Mouse (Mus musculus): ENCODE measurements around the gene Mfap1b.
"Not testable (repeated sequence)": the region's sequence is repeated elsewhere in the genome, so short reads cannot be mapped to it uniquely, and the experiment has no call there.

The Mfap1b gene

GRCm38 (mm10) chr2:121473301-121474179, at the start of gene Mfap1b:
Gene Mfap1b, minus strand, starts transcription at chr2:121474067.
- peak; percentile 85 for DNase-seq (ENCODE audit: low spot score)

GRCm38 (mm10) chr2:121522830-121523229, 49.0 kb upstream of the Mfap1b start:
- DNase-seq (ENCODE audit: low spot score): not testable (repeated sequence)

DNA sequence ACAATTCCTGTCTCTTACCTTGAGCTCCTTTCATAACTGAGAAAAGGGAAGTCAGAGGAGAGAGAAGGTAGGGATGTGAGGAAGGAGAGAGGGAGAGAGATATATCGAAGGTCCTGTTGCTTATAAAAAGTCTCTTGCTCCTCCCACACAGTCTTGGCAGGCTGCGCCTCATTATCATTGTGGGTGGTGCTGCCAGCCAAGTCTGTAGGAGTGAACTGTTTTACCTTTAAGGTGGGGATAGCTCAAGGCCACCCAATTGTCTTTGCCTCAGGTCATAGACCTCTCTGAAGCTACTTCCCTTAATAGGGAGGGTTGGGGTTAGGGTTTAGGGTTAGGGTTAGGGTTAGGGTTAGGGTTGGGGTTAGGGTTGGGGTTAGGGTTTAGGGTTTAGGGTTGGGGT, 48.1 kb upstream of the Mfap1b start:
- DNase-seq (ENCODE audit: low spot score): no peak

DNA sequence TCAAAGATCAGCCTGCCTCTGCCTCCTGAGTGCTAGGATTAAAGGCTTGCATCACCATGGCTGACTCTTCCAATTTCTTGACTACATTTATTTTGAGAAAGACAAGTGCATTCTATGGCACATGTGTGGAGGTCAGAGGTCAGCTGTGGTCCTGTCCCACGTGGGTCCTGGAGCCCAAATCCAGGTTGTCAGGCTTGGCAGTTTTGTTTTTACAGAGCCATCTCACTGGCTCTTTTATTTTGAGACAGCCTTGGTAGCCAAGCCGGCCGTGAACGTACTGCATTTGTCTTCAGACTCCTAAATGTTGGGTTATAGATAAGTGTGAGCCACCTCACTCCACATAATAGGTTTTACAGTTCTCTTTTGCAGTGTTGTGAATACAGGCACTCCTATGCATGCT, 44.8 kb upstream of the Mfap1b start:
- not testable (repeated sequence) for DNase-seq (ENCODE audit: low spot score)

DNA sequence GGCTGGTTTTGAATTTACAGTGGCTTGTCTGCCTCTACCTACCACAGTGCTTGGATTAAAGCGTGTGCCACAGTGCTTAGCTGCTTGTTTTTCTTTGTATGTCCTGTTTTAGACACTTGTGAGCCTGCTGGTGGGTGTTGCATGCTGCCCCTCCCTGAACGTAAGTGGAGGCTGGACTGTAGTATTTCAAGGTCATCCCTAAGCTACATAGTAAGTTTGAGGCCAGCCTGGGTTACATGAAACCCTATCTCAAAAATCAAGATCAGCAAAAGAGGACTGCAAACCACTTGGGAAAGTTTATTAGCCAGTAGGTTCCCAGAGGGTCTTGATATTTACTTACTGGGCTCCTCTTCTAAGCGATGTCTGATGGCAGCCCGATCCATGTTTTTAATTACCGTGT, 44.2 kb upstream of the Mfap1b start:
- no peak for DNase-seq (ENCODE audit: low spot score)

DNA sequence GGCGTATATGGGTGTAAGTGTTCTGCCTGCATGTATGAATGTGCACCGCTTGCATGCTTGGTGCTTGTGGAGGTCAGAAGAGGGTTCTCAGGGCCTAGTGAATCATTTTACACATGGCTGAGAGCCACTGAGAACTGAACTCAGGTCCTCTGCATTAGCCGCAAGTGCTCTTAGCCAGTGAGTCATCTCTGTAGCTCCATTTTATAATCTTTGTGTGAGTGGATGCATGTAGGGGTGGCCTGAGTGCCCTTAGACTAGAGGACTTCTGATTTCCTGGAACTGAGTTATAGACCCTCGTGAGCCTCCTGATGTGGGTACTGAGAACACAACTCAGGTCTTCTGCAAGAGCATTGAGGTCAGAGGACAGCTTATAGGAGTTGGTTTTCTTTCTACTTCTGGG, 40.3 kb upstream of the Mfap1b start:
- no peak for DNase-seq (ENCODE audit: low spot score)

- DNase-seq (ENCODE audit: low spot score): not testable (repeated sequence)
Observed at GRCm38 (mm10) chr2:121512991-121513765, 39.3 kb upstream of the Mfap1b start.

DNA sequence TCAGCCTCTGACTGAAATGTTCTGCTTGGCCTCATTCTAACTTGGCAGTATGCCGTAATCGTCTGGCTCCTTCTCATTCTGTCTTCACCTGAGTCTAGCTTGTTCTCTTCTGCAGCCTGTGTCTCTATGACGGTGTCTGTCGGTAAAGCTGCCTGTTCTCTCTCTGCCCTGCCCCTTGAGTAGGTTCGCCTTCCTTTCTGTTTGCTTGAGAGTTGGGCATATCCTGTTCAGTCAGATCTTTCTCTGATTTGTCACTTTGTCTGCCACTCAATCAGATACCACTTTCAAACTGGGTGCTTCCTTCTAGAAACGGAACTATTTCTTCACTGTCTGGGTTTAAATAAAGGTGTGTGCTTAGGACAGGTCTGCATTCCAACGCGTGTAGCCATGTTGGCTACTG, 37.5 kb upstream of the Mfap1b start:
- DNase-seq (ENCODE audit: low spot score): no peak

DNA sequence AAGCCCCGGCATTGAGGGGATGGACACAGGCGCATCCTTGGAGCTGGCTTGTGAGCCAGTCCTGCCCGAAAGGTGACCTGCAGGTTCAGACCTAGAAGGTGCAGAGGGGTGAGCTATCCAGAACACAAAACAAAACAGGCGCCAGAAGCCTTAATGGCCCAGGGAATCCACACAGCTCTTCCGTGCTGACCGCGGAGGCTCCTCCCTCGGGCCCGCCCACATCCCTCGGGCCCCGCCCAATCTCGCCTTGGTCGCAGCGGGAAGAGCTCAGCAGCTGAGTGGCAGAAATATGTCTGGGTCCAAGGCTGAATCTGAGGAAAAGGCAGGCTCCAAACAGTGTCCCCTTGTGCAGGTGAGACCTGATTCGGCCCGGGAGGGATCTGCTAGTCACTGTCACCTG, 35.7 kb upstream of the Mfap1b start:
- peak; percentile 62 for DNase-seq (ENCODE audit: low spot score)

DNA sequence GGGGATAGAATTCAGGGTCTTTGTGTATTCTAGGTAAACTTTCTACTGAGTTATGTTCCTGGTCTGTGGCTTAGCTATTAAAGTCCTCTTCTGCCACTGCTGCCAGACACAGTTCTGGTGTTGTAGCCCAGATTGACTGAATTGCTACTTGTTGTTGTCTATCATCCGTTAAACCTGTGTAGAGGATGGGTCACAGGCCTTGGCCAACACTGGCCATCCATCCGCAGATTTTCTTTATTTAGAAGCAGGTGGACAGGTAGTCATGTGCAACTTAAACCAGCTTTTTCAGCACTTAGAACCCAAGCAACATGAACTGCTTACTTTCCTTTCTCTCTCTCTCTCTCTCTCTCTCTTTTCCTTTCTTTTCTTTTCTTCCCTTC, 34.1 kb upstream of the Mfap1b start:
- DNase-seq (ENCODE audit: low spot score): no peak

DNA sequence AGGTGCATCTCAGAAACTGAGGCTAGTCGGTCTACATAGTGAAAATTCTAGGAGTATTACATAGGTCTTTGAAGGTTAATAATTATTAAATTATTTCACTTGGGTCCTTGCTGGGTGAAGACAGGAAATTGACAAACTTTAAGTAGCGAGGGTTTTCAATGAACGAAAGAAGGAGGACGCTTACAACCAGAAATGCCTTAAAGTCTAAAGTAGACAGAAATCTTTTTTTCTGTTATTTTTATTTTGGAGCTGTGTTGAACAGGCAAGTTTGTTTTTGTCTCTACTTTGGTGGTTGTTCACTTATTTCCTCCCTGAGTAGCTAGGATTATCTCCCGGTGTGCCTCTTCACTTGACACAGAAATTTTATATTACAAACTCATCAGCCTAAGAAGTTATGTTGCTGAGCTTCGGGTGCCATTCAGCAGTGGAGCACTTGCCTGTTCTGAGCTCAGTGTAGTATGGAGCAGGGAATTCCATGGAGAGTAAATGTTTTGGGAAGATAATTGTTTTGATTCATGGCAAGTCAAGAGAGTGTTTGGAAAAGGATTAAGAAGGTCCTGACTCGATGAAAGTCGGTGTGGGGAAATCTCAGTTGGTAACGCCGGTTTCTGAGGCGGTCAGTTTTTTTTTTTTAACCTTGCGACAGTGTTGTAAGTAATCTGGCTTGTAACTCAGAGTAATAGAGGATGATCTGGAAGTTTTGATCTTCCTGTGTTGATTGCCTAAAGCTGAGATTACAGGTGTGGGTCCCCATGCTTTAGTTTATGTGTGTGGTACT, 33.5 kb upstream of the Mfap1b start:
- DNase-seq (ENCODE audit: low spot score): peak; percentile 22

- peak; percentile 89 for DNase-seq (ENCODE audit: low spot score)
Observed at GRCm38 (mm10) chr2:121505942-121506882, 32.3 kb upstream of the Mfap1b start, which contains the start of the genes Mfap1a and Wdr76. Gene Mfap1a, minus strand, starts transcription at chr2:121506665. Gene Wdr76, plus strand, starts transcription at chr2:121506723.

- DNase-seq (ENCODE audit: low spot score): not testable (repeated sequence)
Observed at GRCm38 (mm10) chr2:121501550-121501949, 27.7 kb upstream of the Mfap1b start.

DNA sequence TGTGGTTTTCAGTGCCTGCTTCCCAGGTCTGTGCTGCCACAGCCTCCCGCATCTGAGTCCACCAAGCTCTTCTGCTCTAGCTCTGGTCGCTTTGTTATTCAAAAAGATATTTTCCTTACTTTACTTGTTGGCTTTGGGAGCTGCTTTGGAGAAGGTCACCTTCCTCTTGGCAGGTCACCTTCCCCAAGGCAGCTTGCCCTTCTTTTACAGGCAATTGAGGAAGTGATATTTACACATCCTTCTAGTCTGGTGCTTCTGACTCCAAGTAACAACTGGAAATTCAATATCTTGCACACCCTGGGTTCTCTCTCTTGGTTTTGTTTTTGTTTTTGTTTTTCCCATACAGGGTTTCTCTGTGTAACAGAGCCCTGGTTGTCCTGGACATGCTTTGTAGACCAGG, 10.5 kb upstream of the Mfap1b start:
- DNase-seq (ENCODE audit: low spot score): not testable (repeated sequence)

- DNase-seq (ENCODE audit: low spot score): no peak
Observed at GRCm38 (mm10) chr2:121483576-121483975, 9.7 kb upstream of the Mfap1b start.

- not testable (repeated sequence) for DNase-seq (ENCODE audit: low spot score)
Observed at GRCm38 (mm10) chr2:121480916-121481315, 7.0 kb upstream of the Mfap1b start.

DNA sequence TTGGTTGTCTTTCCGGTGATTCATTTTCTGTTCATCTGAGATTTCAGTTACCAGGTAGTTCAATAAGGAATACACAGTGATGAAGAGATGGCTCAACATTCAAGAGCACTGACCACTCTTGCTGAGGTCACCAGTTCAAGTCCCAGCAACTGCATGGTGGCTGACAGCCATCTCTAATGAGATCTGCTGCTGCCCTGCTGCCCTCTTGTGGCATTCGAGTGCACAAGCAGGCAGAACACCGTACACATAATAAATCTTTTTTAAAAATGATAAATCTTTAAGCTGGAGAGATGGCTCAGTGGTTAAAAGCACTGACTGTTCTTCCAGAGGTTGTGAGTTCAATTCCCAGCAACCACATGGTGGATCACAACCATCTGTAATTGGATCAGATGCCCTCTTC, 6.6 kb upstream of the Mfap1b start:
- no peak for DNase-seq (ENCODE audit: low spot score)

DNA sequence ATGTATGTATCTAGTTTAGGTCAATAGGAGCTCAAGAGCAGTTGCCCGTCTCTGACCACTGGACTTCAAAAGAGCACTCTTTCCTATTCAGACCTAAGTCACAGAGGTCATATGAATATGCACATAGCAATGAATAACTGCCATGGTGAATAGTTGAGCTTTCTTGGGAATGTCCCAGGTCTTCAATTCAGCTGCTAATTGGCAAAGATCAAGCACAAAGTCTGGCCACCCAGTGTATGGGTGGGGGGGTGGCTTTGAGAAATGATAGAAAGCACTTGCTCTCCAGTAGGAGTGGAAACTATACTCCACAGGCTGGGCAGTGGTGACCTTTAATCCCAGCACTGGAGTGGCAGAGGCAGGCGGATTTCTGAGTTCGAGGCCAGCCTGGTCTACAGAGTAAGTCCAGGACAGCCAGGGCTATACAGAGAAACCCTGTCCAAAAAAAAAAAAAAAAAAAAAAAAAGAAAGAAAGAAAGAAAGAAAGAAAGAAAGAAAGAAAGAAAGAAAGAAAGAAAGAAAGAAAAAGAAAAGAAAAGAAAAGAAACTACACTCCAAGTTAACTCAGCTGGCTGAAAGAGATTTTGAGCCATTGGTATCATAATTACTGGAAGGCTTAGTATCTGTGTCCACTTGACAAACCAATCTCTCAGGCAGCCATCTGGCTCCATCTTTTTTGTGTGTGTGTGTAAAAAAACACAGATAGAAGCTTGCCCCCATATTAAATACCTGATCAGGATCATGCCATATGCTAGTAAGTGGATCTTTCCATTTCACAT, 3.8 kb upstream of the Mfap1b start:
- no peak for DNase-seq (ENCODE audit: low spot score)

DNA sequence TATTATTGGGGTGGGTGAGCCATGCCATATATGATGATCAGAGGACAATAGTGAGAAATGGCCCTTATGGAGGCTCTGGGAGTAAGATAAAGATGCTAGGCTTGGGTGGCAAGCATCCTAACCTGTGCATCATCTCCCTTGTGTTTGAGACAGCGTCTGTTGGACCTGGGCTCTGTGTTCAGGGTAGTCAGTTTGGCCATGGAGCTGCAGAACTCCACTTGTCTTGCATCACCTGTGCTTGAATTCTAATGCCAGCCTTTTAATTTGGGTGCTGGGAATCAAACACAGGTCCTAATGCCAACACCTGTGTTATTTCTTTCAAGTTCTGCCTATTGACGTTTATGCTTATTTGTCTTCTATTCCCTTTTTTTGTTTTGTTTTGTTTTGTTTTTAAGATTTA, 1.4 kb upstream of the Mfap1b start:
- DNase-seq (ENCODE audit: low spot score): not testable (repeated sequence)

DNA sequence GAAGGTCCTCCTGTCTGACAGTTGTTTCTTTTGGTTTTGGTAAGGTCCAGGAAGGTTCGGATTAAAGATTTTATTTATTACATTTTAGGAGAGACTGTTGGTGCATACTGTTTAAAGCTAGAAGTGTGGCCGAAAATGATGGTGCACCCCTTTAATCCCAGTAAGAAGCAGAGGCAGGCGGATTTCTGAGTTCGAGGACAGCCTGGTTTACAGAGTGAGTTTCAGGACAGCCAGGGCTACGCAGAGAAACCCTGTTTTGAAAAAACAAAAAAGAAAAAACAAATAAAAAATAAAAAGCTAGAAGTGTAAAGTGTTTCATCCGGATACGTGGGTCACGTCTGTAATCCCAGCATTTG, 291 bp upstream of the Mfap1b start:
- no peak for DNase-seq (ENCODE audit: low spot score)
